Mouse (Mus musculus) thymus, adult 2 months (tissue): ENCODE data around the gene Sptssa.

Source experiments
- CTCF ChIP-seq: fragments of 200-500 bp; IDR thresholded peaks from 2 replicates; pipeline ENCODE4 v1.5.1; 2012; ENCODE audit warnings: mild to moderate bottlenecking, control low read depth, low read length, moderate library complexity, borderline replicate concordance; ENCODE audit not compliant: control insufficient read depth, poor library complexity, insufficient read depth; ENCODE audit errors: extremely low read depth
- POLR2A ChIP-seq: fragments of 200-500 bp; IDR thresholded peaks from 2 replicates; pipeline ENCODE4 v1.6.1; 2012; ENCODE audit warnings: mild to moderate bottlenecking, low read length, control low read depth, moderate library complexity; ENCODE audit not compliant: control insufficient read depth, poor library complexity, insufficient read depth; ENCODE audit errors: extremely low read depth

GRCm38 (mm10) chr12:54605203-54605602 is 51.2 kb downstream of the Sptssa start:
- no peak for TF ChIP-seq CTCF
- TF ChIP-seq POLR2A = no peak
